Mouse (Mus musculus): ENCODE measurements around the gene Slc13a3. TPM values are rescaled to one million over a fixed set of nuclear protein-coding genes. Genes with fewer than 3 reads are reported as not detected.

Gene Slc13a3
- polyA plus RNA-seq, 1 experiment from 2014 or later = 5.4 TPM

GRCm38 (mm10) chr2:165496251-165496650, 23.2 kb upstream of the Slc13a3 start:
- Histone ChIP-seq H3K9me3 (no peaks in the 10 kb centered on the region), H3K36me3 (no peaks in the 10 kb centered on the region), H3K27me3 (no peaks in the 10 kb centered on the region), H3K4me1 (peaks cover 18% of the 10 kb centered on the region), H3K4me2 (replicated peaks) (no peak overlapping the region), H3K4me3 (no peak overlapping the region), H3K27ac (replicated peaks) (no peak overlapping the region), H3K9ac (replicated peaks) (no peak overlapping the region)
- no peak for ATAC-seq (replicated peaks)

GRCm38 (mm10) chr2:165494495-165494894, 21.5 kb upstream of the Slc13a3 start:
- Histone ChIP-seq H3K9ac (replicated peaks) (no peak overlapping the region), H3K4me2 (replicated peaks) (no peak overlapping the region)
- WGBS = 41% methylated on average over 2 of the region's 2 CpGs

GRCm38 (mm10) chr2:165493587-165494210, 20.7 kb upstream of the Slc13a3 start:
- H3K36me3 ChIP-seq = peaks cover 19% of the 10 kb centered on the region
- peak overlapping the region; percentile 74 for H3K4me2 ChIP-seq (replicated peaks)
- H3K27me3 ChIP-seq = no peaks in the 10 kb centered on the region
- peak; percentile 57 for ATAC-seq (replicated peaks)
- peak overlapping the region; percentile 78 for H3K9ac ChIP-seq (replicated peaks)
- peak overlapping the region; percentile 72 for H3K4me3 ChIP-seq
- H3K27ac ChIP-seq (replicated peaks) = peak overlapping the region; percentile 75
- H3K4me1 ChIP-seq = peaks cover 18% of the 10 kb centered on the region
- H3K9me3 ChIP-seq = no peaks in the 10 kb centered on the region
- 3% methylated on average over 17 of the region's 17 CpGs for WGBS

More at GRCm38 (mm10) chr2:165494495-165494894, 21.5 kb upstream of the Slc13a3 start:
- Histone ChIP-seq H3K4me3 (no peak overlapping the region), H3K9me3 (no peaks in the 10 kb centered on the region), H3K36me3 (peaks cover 13% of the 10 kb centered on the region), H3K27ac (replicated peaks) (peak overlapping the region; percentile 75), H3K27me3 (no peaks in the 10 kb centered on the region), H3K4me1 (peaks cover 18% of the 10 kb centered on the region)
- ATAC-seq (replicated peaks) = no peak

DNA sequence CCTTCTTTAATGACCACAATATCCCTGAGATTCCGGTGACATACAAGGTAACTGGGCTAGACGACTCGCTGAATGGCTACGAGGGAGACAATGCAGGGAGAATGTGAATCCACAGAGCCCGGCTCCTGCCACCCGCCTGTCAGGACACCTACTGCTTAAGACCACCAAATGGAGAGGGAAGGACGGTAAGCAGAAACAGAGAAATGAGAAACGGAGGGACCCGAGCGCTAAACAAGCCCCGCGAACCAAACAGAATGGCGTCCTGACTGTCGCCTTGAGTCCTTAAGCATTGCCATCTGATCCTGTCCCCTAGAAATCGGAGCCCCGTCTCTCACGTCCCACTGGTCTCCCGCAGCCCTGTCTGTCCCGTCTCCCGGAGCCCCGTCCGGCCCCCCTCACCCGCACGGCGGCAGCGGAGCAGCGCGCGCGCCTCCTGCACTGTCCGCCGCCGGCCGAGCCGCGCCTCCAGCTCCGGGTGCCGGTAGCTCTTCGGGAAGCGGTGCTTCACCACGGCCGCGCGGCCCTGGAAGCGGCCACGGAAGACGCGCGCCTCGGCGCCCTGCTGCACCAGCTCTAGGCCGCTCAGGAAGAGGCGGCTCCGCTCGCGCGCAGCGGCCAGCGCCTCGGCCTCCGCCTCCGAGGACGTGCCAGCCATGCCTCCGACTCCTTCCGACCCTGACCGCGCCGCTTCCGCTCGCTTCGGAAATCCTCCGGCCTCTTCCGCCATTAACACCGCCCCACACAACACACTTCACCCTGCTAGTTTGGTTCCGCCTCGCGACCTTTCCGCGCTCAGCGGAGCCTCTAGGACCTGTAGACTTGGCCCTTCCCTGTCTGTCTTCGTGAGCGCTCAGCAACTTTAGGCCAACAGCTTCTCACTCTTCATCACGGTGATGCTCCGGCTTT, 19.9 kb upstream of the Slc13a3 start, which contains the start of gene Trp53rka:
Trp53rka (minus strand) TSS at position 677 of the 906 bp plus-strand sequence.
- Histone ChIP-seq H3K9me3 (no peaks in the 10 kb centered on the region), H3K9ac (replicated peaks) (peak within 1 kb of the TSS; percentile 78), H3K36me3 (peaks cover 20% of the 10 kb centered on the region), H3K27ac (replicated peaks) (peak within 1 kb of the TSS; percentile 75), H3K4me3 (peak within 1 kb of the TSS; percentile 72), H3K27me3 (no peaks in the 10 kb centered on the region), H3K4me1 (peaks cover 18% of the 10 kb centered on the region), H3K4me2 (replicated peaks) (peak within 1 kb of the TSS; percentile 74)
- WGBS = under 1% methylated on average over 76 of the region's 84 CpGs
- ATAC-seq (replicated peaks) = peak; percentile 90

- no peak overlapping the region for H3K4me2 ChIP-seq (replicated peaks)
- 27% methylated on average over 8 of the region's 8 CpGs for WGBS
- peak; percentile 27; the same call in 1 of the 2 replicates for ATAC-seq (replicated peaks)
- peaks cover 20% of the 10 kb centered on the region for H3K36me3 ChIP-seq
- peaks cover 18% of the 10 kb centered on the region for H3K4me1 ChIP-seq
- no peaks in the 10 kb centered on the region for H3K27me3 ChIP-seq
- no peaks in the 10 kb centered on the region for H3K9me3 ChIP-seq
- no peak overlapping the region for H3K4me3 ChIP-seq
- H3K27ac ChIP-seq (replicated peaks) = no peak overlapping the region
- H3K9ac ChIP-seq (replicated peaks) = no peak overlapping the region
Observed at GRCm38 (mm10) chr2:165486881-165487535, 14.0 kb upstream of the Slc13a3 start.

DNA sequence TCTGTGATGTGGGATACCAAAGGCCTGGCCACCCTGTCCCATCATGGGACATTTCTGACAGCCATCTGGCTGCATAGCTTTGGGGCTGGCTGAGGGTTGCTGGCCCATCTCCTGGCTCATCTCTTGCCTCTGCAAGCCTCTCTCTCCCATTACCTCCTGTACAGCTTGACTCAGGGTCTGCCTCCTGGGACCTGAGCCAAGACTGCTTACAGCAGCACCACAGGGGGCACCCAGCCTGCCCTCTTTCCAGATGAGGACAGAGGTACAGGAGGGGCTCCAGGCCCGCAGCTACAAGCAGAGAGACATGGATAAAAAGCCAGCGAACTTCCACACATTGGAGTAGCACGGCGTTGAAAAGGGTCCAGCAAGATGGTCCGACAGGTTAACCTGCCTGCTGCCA, 13.4 kb upstream of the Slc13a3 start:
- Histone ChIP-seq H3K4me3 (no peak overlapping the region), H3K27ac (replicated peaks) (0 out of 2 replicates have a peak overlapping the region, but pooled peaks have one; percentile 17), H3K27me3 (no peaks in the 10 kb centered on the region), H3K36me3 (peaks cover 20% of the 10 kb centered on the region), H3K9me3 (no peaks in the 10 kb centered on the region), H3K4me2 (replicated peaks) (no peak overlapping the region), H3K9ac (replicated peaks) (no peak overlapping the region), H3K4me1 (peaks cover 16% of the 10 kb centered on the region)
- WGBS = 59% methylated on average over 5 of the region's 5 CpGs
- peak; percentile 17; the same call in 1 of the 2 replicates for ATAC-seq (replicated peaks)

- Histone ChIP-seq H3K4me2 (replicated peaks) (no peak overlapping the region), H3K4me1 (peaks cover 16% of the 10 kb centered on the region), H3K4me3 (no peak overlapping the region), H3K27ac (replicated peaks) (0 out of 2 replicates have a peak overlapping the region, but pooled peaks have one; percentile 17), H3K36me3 (peaks cover 20% of the 10 kb centered on the region), H3K27me3 (no peaks in the 10 kb centered on the region), H3K9me3 (no peaks in the 10 kb centered on the region), H3K9ac (replicated peaks) (no peak overlapping the region)
- 49% methylated on average over 3 of the region's 3 CpGs for WGBS
- ATAC-seq (replicated peaks) = no peak
Observed at GRCm38 (mm10) chr2:165485826-165486225, 12.8 kb upstream of the Slc13a3 start.

- Histone ChIP-seq H3K4me3 (no peak overlapping the region), H3K9me3 (no peaks in the 10 kb centered on the region), H3K27ac (replicated peaks) (no peak overlapping the region), H3K4me2 (replicated peaks) (no peak overlapping the region), H3K27me3 (no peaks in the 10 kb centered on the region), H3K4me1 (peaks cover 16% of the 10 kb centered on the region), H3K36me3 (peaks cover 4% of the 10 kb centered on the region), H3K9ac (replicated peaks) (no peak overlapping the region)
- 59% methylated on average over 6 of the region's 6 CpGs for WGBS
- ATAC-seq (replicated peaks) = no peak
Observed at GRCm38 (mm10) chr2:165484152-165484551, 11.1 kb upstream of the Slc13a3 start.

DNA sequence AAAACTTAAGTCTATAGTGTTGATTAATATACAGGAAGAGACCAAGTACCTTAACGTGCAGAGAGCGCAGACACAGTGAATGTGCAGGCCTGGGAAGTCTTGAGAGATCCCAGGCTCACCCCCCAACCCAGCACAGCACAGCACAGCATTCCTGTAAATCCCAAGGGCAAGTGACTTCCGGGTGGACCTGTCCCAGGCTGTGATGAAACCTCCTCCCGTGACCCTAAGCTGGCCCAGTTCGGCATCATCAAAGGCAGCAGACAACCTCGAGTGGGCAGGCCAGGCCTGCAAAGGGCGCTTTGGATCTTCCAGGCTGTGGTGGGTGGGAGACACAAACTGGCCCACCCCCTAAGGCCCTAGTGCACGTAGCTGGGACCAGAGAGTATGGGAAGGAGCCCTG, 9.0 kb upstream of the Slc13a3 start:
- no peaks in the 10 kb centered on the region for H3K27me3 ChIP-seq
- no peaks in the 10 kb centered on the region for H3K36me3 ChIP-seq
- no peak overlapping the region for H3K9ac ChIP-seq (replicated peaks)
- ATAC-seq (replicated peaks) = no peak
- no peak overlapping the region for H3K27ac ChIP-seq (replicated peaks)
- H3K4me1 ChIP-seq = peaks cover 13% of the 10 kb centered on the region
- no peak overlapping the region for H3K4me3 ChIP-seq
- no peak overlapping the region for H3K4me2 ChIP-seq (replicated peaks)
- H3K9me3 ChIP-seq = no peaks in the 10 kb centered on the region
- 65% methylated on average over 8 of the region's 8 CpGs for WGBS

DNA sequence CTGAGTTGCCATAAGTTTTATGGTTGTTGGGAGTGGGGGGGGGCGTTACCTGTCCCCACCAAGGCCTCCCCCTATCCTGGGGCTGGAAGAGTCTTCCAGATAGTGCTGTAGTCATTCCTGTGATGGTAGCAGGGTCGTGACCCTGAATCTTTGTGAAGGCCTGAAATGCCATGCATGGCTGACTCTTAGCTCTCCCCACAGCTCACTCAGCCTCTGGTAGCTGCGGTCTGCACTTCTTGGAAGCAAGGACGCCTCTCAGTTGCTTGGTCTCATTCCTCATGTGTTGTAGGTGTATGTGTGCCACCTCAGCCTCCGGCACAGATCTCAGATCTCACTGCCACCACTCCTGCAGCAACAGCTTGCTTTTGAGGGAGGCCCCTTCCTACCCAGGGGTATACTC, 2.8 kb upstream of the Slc13a3 start:
- Histone ChIP-seq H3K4me1 (peaks cover 4% of the 10 kb centered on the region; the same call in 1 of the 2 replicates), H3K36me3 (no peaks in the 10 kb centered on the region), H3K4me2 (replicated peaks) (no peak overlapping the region), H3K9ac (replicated peaks) (no peak overlapping the region), H3K27ac (replicated peaks) (no peak overlapping the region), H3K4me3 (no peak overlapping the region), H3K27me3 (peaks cover 5% of the 10 kb centered on the region; the same call in 1 of the 2 replicates), H3K9me3 (no peaks in the 10 kb centered on the region)
- no peak for ATAC-seq (replicated peaks)
- WGBS = 62% methylated on average over 5 of the region's 5 CpGs

DNA sequence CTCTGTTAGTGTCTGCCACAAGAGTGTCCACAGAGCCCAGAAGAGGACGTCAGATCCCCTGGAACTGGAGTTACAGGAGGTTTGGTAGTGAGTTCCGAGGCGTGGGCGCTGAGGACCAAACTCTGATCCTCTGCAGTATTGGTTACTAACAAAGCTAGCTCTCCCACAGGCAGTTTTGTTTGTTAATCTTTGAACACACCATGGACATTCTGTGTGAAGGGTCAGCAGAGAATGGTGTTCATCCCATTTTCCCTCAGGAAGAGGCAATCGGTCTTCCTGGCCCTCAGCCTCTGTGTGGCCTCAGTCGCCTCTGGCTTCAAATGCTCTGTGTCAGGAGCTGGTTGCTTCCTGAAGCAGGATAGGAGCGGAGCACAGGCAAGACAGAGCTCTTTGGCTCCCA, 2.4 kb upstream of the Slc13a3 start:
- no peak for ATAC-seq (replicated peaks)
- Histone ChIP-seq H3K27me3 (peaks cover 5% of the 10 kb centered on the region; the same call in 1 of the 2 replicates), H3K4me1 (peaks cover 4% of the 10 kb centered on the region; the same call in 1 of the 2 replicates), H3K4me3 (no peak overlapping the region), H3K27ac (replicated peaks) (no peak overlapping the region), H3K9ac (replicated peaks) (no peak overlapping the region), H3K4me2 (replicated peaks) (no peak overlapping the region), H3K9me3 (no peaks in the 10 kb centered on the region), H3K36me3 (no peaks in the 10 kb centered on the region)
- WGBS = 81% methylated on average over 7 of the region's 7 CpGs

DNA sequence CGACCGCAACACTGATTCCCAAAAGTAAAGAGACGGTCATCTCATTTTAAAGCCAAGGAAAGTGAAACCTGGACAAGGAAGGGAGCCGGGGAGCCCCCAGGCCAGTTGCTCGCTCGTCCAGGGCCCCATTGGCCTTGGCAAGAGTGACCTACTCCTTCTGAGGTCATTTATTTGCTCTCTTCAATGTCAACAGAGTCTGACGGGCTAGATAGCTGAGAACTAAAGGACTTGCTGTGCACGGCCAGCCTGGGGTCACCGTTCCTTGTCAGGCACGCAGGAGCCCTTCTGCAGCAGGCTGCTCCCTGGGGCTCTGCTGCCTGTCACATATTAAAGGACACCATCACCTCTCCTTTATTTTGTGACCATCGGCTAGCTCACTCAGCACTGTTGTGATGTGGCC, 1.1 kb downstream of the Slc13a3 start:
- Histone ChIP-seq H3K4me3 (no peak overlapping the region), H3K27me3 (peaks cover 5% of the 10 kb centered on the region; the same call in 1 of the 2 replicates), H3K27ac (replicated peaks) (no peak overlapping the region), H3K9me3 (no peaks in the 10 kb centered on the region), H3K9ac (replicated peaks) (no peak overlapping the region), H3K4me1 (peaks cover 8% of the 10 kb centered on the region; the same call in 1 of the 2 replicates), H3K36me3 (no peaks in the 10 kb centered on the region), H3K4me2 (replicated peaks) (no peak overlapping the region)
- 82% methylated on average over 11 of the region's 11 CpGs for WGBS
- no peak for ATAC-seq (replicated peaks)
